Mouse (Mus musculus) heart, embryonic 12.5 days (tissue): ENCODE results near the gene Cept1. TPM values are rescaled to one million over a fixed set of nuclear protein-coding genes. Genes with fewer than 3 reads are reported as not detected.

ENCODE experiments used
- ATAC-seq: fragments of 200-750 bp; cut with Nextera tagmentation; 2 replicates; pipeline ENCODE4 v1.8.0; 2017; ENCODE audit warnings: moderate TSS enrichment, moderate library complexity; ENCODE audit not compliant: insufficient number of reproducible peaks, low FRiP score
- H3K27ac ChIP-seq: fragments of 300-500 bp; sonication (generic); 2 replicates; pipeline ENCODE4 v1.5.1; 2016; ENCODE audit warnings: mild to moderate bottlenecking, moderate library complexity; ENCODE audit not compliant: poor library complexity, severe bottlenecking
- H3K27me3 ChIP-seq: fragments of 300-500 bp; sonication (generic); replicated peaks from 2 replicates; pipeline ENCODE4 v1.6.1; 2016; ENCODE audit warnings: mild to moderate bottlenecking, moderate library complexity
- H3K36me3 ChIP-seq: fragments of 300-500 bp; sonication (generic); 2 replicates; pipeline ENCODE4 v1.6.1; 2016; ENCODE audit warnings: mild to moderate bottlenecking, moderate library complexity
- H3K4me1 ChIP-seq: fragments of 300-500 bp; sonication (generic); replicated peaks from 2 replicates; pipeline ENCODE4 v1.6.1; 2016; ENCODE audit warnings: mild to moderate bottlenecking
- H3K4me2 ChIP-seq: fragments of 300-500 bp; sonication (generic); 2 replicates; pipeline ENCODE4 v1.6.1; 2016; ENCODE audit warnings: mild to moderate bottlenecking, moderate library complexity
- H3K4me3 ChIP-seq: fragments of 300-500 bp; sonication (generic); 2 replicates; pipeline ENCODE4 v1.5.1; 2016; ENCODE audit warnings: mild to moderate bottlenecking
- H3K9ac ChIP-seq: fragments of 300-500 bp; sonication (generic); 2 replicates; pipeline ENCODE4 v1.6.1; 2016; ENCODE audit warnings: mild to moderate bottlenecking, moderate library complexity
- H3K9me3 ChIP-seq: fragments of 300-500 bp; sonication (generic); replicated peaks from 2 replicates; pipeline ENCODE4 v1.6.1; 2016; ENCODE audit warnings: mild to moderate bottlenecking, moderate library complexity
- WGBS: fragments of 180-500 bp; shearing (Covaris S2); methylation state at CpG from one replicate; pipeline ENCODE4 v1.1.7; 2016; 5-methylcytosine and 5-hydroxymethylcytosine counted together
- polyA plus RNA-seq: library from polyadenylated mRNA; unstranded; fragments of >200 nt; fragmentation: Nextera tagmentation; extraction: Ambion mirVana; gene quantifications from 2 replicates; pipeline ENCODE4 v1.2.1, GENCODE M21; 2016

The Cept1 gene
- polyA plus RNA-seq, 1 experiment from 2014 or later = 32.4 TPM

DNA sequence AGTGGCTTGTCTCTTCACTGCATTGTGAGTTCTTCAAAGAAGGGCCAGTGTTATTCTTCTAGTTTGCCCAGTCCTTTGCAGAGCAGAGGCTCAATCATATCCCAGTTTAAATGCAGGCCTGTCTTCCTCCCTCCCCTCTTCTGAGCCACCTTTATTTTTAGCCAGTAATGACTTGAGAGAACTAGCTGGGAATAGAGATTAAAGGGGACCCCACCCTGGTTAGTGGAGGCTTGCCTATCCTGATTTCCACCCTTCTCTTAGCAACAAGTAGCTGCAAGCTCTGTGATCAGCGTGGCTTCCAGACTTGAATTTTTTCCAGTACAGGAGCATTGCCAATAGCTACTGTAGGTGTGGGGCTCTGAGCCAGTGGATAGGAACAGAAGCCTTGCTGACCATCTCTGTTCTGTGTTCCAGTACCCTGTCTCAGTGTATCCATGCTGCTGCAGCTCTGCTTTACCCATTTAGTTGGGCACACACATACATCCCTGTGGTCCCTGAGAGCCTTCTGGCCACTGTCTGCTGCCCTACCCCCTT is 53.1 kb downstream of the Cept1 start:
- H3K4me1 ChIP-seq = peaks cover 36% of the 10 kb centered on the region
- 38% methylated on average over 1 of the region's 1 CpGs for WGBS
- no peak overlapping the region for H3K4me3 ChIP-seq
- no peak for ATAC-seq
- no peak overlapping the region for H3K4me2 ChIP-seq
- H3K9me3 ChIP-seq = no peaks in the 10 kb centered on the region
- H3K27me3 ChIP-seq = no peaks in the 10 kb centered on the region
- H3K9ac ChIP-seq = no peak overlapping the region
- H3K27ac ChIP-seq = peak overlapping the region; percentile 45
- no peaks in the 10 kb centered on the region for H3K36me3 ChIP-seq

DNA sequence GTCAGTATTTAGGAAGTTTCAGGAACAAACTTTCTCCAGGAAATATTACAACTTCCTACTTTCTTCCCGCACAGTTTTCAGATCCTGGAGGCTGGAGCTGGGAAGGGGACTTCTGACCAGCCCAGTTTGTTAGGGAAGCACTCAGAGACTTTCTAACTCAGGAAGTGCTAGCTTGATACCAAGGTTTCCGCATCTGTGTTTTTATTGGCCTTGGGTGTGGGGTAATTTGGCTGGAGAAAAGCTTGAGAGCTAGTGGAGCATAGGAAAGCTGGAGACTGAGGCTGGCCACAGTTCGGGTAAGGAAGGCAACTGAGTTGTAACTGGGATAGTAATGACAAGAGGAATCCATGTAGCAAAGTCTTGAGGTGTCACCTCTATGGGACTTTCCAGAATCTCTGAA is 53.7 kb downstream of the Cept1 start:
- ATAC-seq = 0 out of 2 replicates have a peak, but pooled peaks have one; percentile 65
- WGBS = 40% methylated on average over 3 of the region's 3 CpGs
- H3K27ac ChIP-seq = peak overlapping the region; percentile 51

DNA sequence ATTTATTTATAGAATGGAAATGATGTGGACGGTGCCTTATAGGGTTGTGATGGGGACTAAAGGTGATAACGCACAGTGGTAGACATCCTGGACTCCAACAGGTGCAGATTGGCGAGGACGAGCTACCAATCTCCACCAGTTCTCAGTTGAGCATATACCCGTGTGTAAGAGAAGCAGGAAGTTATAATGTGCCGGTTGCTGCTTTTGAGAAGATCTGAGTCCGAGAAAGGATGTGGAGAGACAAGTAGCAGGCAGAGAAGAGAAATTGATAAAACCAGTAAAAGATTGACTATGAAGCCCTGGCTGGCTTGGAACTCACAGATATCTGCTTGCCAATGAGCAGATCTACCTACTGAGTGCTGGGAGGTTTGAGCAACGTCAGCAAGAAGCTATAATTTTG is 54.4 kb downstream of the Cept1 start:
- no peak for ATAC-seq
- Histone ChIP-seq H3K9ac (no peak overlapping the region), H3K4me1 (peaks cover 36% of the 10 kb centered on the region), H3K4me2 (no peak overlapping the region), H3K27ac (peak overlapping the region; percentile 51), H3K36me3 (no peaks in the 10 kb centered on the region), H3K9me3 (no peaks in the 10 kb centered on the region), H3K27me3 (no peaks in the 10 kb centered on the region), H3K4me3 (no peak overlapping the region)
- 67% methylated on average over 8 of the region's 8 CpGs for WGBS

More for the DNA sequence above, 53.7 kb downstream of the Cept1 start:
- Histone ChIP-seq H3K9ac (no peak overlapping the region), H3K4me2 (no peak overlapping the region), H3K4me1 (peaks cover 36% of the 10 kb centered on the region), H3K36me3 (no peaks in the 10 kb centered on the region), H3K27me3 (no peaks in the 10 kb centered on the region), H3K9me3 (no peaks in the 10 kb centered on the region), H3K4me3 (no peak overlapping the region)

DNA sequence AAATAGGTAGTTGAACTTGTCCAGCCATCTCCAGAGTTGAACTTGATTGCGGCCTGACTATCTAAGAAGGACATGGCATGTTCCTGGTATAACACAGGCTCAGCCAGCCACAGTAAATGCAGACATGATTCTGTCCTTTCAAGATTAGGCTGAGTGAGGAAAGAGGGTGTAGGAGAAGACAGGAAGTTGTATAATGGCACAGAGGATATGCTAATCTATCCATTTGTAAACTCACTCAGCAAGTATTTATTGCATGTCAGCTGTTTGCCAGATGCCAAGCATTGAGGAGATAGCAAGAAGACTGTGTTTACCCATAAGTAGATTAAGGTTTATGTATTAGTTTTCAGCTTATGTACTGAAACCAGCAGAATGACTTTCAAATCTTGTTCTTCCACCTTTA is 54.9 kb downstream of the Cept1 start:
- no peak overlapping the region for H3K27ac ChIP-seq

DNA sequence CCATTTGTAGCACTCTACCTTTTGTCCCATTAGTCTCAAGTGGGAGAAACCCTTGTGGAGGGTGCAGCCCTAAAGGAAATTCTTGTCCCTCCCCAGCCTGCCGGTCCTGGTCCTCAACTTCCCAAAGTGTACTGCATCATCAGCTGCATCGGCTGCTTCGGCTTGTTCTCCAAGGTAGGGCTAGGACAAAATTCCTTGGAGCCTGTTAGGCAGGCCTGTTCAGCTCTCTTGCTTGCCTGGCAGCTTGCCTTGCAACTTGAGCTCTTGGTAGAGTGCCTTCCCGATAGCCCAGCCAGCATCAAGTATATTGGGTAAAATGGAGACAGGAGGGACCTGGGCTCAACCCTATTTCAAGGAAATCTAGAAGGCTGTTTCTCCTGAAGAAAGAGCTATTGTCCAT is 57.4 kb downstream of the Cept1 start:
- no peak for ATAC-seq
- H3K4me1 ChIP-seq = peaks cover 22% of the 10 kb centered on the region
- no peak overlapping the region for H3K4me2 ChIP-seq
- no peak overlapping the region for H3K9ac ChIP-seq
- 80% methylated on average over 4 of the region's 4 CpGs for WGBS
- H3K27me3 ChIP-seq = no peaks in the 10 kb centered on the region
- no peaks in the 10 kb centered on the region for H3K9me3 ChIP-seq
- no peak overlapping the region for H3K27ac ChIP-seq
- no peak overlapping the region for H3K4me3 ChIP-seq
- H3K36me3 ChIP-seq = no peaks in the 10 kb centered on the region

More for the DNA sequence above, 54.9 kb downstream of the Cept1 start:
- Histone ChIP-seq H3K27me3 (no peaks in the 10 kb centered on the region), H3K9ac (no peak overlapping the region), H3K4me2 (no peak overlapping the region), H3K4me3 (no peak overlapping the region), H3K4me1 (peaks cover 35% of the 10 kb centered on the region), H3K36me3 (no peaks in the 10 kb centered on the region), H3K9me3 (no peaks in the 10 kb centered on the region)
- no peak for ATAC-seq
- WGBS = 61% methylated on average over 1 of the region's 1 CpGs

DNA sequence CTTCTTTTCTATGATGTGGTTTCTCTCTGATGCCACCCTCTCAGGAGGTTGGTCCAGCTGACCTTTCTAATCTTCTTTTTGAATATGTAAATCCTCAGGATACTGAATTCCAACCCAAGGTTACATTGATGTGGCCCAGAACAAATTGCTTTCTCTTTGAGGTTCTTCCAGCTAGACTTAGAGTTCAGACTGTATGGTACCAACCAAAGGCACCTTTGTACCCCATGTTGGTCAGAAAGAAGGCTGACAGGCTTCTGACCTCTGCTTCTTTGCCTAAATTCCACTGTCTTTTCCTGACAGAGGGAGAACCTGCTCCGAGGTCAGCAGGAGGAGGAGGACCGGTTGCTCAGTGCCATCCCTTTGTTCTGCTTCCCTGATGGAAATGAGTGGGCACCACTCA is 60.1 kb downstream of the Cept1 start:
- 82% methylated on average over 2 of the region's 2 CpGs for WGBS

DNA sequence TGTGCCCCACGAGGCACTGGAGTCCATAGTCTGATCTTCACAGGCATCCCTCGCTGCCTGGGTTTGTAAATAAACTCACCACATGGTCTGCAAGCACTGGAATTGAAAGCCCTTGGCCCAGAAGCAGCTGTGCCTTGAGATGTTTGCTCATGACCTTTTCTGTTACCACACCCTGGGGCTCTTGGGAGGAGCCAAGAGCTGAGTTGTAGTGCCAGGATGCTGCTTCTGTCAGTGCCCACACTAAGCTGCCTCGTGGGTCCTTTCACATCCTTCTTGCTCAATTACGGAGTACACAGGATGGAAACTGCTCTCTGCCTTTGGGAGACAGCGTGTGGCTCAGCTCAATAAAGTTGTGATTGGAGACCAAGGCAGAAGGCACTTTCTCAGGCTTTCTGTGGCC is 61.8 kb downstream of the Cept1 start:
- Histone ChIP-seq H3K4me1 (peaks cover 11% of the 10 kb centered on the region; the same call in 1 of the 2 replicates), H3K4me3 (no peak overlapping the region), H3K4me2 (no peak overlapping the region), H3K9me3 (no peaks in the 10 kb centered on the region), H3K27ac (no peak overlapping the region), H3K9ac (no peak overlapping the region), H3K36me3 (no peaks in the 10 kb centered on the region), H3K27me3 (peaks cover 8% of the 10 kb centered on the region; the same call in 1 of the 2 replicates)
- WGBS = 74% methylated on average over 5 of the region's 5 CpGs
- no peak for ATAC-seq

More for the DNA sequence above, 60.1 kb downstream of the Cept1 start:
- H3K27ac ChIP-seq = no peak overlapping the region
- H3K36me3 ChIP-seq = no peaks in the 10 kb centered on the region
- H3K9me3 ChIP-seq = no peaks in the 10 kb centered on the region
- ATAC-seq = no peak
- H3K4me2 ChIP-seq = no peak overlapping the region
- H3K9ac ChIP-seq = no peak overlapping the region
- no peak overlapping the region for H3K4me3 ChIP-seq
- H3K4me1 ChIP-seq = peaks cover 20% of the 10 kb centered on the region; the same call in 1 of the 2 replicates
- no peaks in the 10 kb centered on the region for H3K27me3 ChIP-seq

DNA sequence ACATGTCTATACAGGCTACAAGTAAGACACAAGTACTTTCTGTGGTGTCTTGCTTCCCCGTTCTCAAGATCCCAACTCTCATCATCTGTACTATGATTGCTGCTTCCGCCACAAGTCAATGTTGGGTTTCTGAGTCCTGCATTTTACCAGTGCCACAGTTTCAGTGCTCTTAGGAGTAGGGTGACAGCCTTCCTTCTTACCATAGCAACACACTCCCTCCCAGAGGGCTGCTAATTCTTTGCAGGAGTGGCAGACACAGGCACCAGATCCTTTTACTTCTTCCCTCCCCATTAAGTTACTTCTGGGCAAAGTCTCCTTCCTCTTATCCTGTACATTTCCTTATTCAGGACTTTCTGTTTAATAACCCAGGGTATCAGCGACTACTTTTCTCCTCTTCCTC is 62.7 kb downstream of the Cept1 start:
- no peak overlapping the region for H3K27ac ChIP-seq
- no peaks in the 10 kb centered on the region for H3K36me3 ChIP-seq
- ATAC-seq = no peak
- H3K27me3 ChIP-seq = peaks cover 8% of the 10 kb centered on the region; the same call in 1 of the 2 replicates
- H3K4me1 ChIP-seq = peaks cover 11% of the 10 kb centered on the region; the same call in 1 of the 2 replicates
- 86% methylated on average over 3 of the region's 3 CpGs for WGBS
- H3K4me2 ChIP-seq = no peak overlapping the region
- H3K9me3 ChIP-seq = no peaks in the 10 kb centered on the region
- H3K4me3 ChIP-seq = no peak overlapping the region
- no peak overlapping the region for H3K9ac ChIP-seq

DNA sequence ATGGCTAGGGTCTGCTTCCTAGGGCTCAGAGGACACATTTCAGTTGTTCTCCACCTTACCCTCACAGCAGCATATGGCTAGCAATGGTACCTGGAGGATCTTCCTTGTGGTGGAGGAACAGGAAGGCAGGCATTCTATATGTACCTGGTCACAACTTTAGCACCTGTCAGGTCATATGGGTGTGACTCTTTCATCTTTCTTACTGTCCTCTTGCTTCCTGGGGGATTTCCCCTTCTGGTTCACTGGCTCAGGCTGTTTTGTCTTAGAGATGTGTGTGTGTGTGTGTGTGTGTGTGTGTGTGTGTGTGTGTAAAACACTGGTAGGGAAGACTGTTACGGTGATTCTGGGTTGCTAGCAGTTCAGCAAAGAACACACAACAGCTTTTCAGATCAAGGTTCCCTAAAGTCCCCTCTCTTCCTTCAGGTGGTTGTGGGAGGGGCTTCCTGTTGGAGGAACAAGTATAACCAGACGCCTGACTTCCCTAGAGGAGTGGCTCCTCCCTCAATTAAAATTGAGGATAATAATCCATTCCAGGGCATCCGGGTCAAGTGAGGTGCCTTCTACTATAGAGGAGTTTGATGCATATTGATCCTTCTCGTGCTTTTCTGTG is 63.7 kb downstream of the Cept1 start:
- Histone ChIP-seq H3K4me2 (no peak overlapping the region), H3K27ac (no peak overlapping the region), H3K9ac (no peak overlapping the region), H3K36me3 (no peaks in the 10 kb centered on the region), H3K27me3 (peaks cover 8% of the 10 kb centered on the region; the same call in 1 of the 2 replicates), H3K4me3 (no peak overlapping the region), H3K4me1 (peaks cover 11% of the 10 kb centered on the region; the same call in 1 of the 2 replicates), H3K9me3 (no peaks in the 10 kb centered on the region)
- 62% methylated on average over 4 of the region's 4 CpGs for WGBS
- ATAC-seq = no peak

DNA sequence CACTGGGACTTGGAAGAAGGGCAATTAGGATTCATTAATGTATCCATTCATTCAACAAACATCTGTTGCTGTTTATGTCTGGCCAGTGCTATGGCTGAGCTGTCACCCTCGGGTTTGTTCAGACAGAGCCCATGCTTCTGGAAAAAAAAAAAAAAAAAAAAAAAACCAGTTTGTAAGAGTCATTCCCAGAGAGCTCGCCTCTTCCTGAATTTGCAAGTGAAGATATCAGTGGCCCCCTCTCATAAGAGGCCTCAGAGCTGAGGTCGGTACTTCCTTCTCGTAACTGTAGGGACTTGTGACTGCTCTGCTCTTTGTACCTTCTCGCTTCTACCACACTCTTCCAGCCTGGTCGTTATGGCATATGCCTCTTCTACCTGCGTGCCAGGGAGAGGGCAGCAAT is 64.3 kb downstream of the Cept1 start:
- Histone ChIP-seq H3K9ac (no peak overlapping the region), H3K27me3 (peaks cover 8% of the 10 kb centered on the region; the same call in 1 of the 2 replicates), H3K36me3 (no peaks in the 10 kb centered on the region), H3K4me3 (no peak overlapping the region), H3K4me1 (peaks cover 11% of the 10 kb centered on the region; the same call in 1 of the 2 replicates), H3K9me3 (no peaks in the 10 kb centered on the region), H3K27ac (no peak overlapping the region), H3K4me2 (peak overlapping the region; percentile 97)
- 47% methylated on average over 7 of the region's 7 CpGs for WGBS
- peak; percentile 43; the same call in 1 of the 2 replicates for ATAC-seq

DNA sequence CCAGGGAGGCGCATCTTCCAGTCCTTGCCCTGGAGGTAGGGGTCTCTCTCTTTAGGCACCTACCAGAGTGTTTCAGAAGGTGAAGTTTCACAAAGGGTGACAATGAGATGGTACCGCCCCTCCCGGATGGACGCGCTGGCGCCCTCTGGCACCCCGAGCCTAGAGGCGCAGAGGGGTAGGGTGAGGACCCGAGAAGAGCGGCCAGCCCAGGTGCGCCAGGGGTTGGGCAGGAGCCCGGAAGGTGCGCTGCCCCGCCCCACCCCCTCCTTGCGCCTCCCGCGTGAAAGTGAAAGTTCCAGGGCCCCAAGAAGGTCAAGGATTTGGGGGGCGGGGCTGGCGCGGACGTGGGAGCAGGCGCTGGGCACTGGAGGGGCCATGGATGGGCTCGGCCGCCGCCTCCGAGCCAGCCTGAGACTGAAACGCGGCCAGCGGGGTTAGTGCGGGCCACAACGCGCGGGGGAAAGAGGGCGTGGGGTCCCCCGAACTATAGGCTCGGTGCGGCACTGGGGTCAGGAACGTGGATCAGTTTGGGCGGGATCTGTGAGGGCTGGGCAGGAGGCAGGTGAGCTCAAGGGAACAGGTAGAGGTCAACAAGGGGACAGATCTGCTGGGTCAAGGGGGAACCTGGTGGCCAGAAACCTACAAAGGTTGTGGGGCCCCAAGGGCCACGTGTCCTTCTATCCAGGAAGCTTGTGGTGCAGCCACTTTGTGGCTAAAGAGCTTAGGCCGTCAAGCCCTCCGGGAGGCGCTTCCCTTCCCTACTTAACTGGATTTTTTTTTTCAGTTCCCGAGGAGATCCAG is 65.1 kb downstream of the Cept1 start, which contains the start of gene Dennd2d:
Dennd2d (plus strand) TSS at position 125 of the 801 bp plus-strand sequence.
- 1% methylated on average over 44 of the region's 44 CpGs for WGBS
- H3K4me1 ChIP-seq = peaks cover 11% of the 10 kb centered on the region; the same call in 1 of the 2 replicates
- peak within 1 kb of the TSS; percentile 78 for H3K4me3 ChIP-seq
- H3K36me3 ChIP-seq = no peaks in the 10 kb centered on the region
- peak within 1 kb of the TSS; percentile 97 for H3K4me2 ChIP-seq
- H3K27ac ChIP-seq = no peak within 1 kb of the TSS
- H3K9ac ChIP-seq = peak within 1 kb of the TSS; percentile 82
- no peaks in the 10 kb centered on the region for H3K9me3 ChIP-seq
- peak; percentile 79 for ATAC-seq
- peaks cover 8% of the 10 kb centered on the region; the same call in 1 of the 2 replicates for H3K27me3 ChIP-seq
